Mouse (Mus musculus): ENCODE results near the gene Sema3b. TPM values are rescaled to one million over a fixed set of nuclear protein-coding genes. Genes with fewer than 3 reads are reported as not detected.
A peak's percentile ranks its signal among the peaks of the same experiment; 100 is the strongest.

Gene Sema3b
- polyA plus RNA-seq, 1 experiment from 2014 or later, result 3.2 TPM

GRCm38 (mm10) chr9:107646975-107647374 lies 37.9 kb upstream of the Sema3b start:
- Histone ChIP-seq H3K36me3 (ENCODE audit: control insufficient read depth, insufficient read depth, low read length) (no peaks in the 10 kb centered on the region), H3K27me3 (ENCODE audit: control insufficient read depth, insufficient read depth, low read length) (no peaks in the 10 kb centered on the region), H3K27ac (replicated peaks; ENCODE audit: low read depth, low read length) (no peak overlapping the region), H3K4me1 (ENCODE audit: control insufficient read depth, insufficient read depth, low read length) (peaks cover 4% of the 10 kb centered on the region; the same call in 1 of the 2 replicates), H3K9ac (replicated peaks; ENCODE audit: low read length) (no peak overlapping the region), H3K9me3 (ENCODE audit: control insufficient read depth, low read length) (no peaks in the 10 kb centered on the region), H3K4me3 (replicated peaks; ENCODE audit: low read depth, low read length) (no peak overlapping the region), H3K4me2 (ENCODE audit: low read length) (no peak overlapping the region)
- ATAC-seq (ENCODE audit: low FRiP score, low TSS enrichment) (no peak), DNase-seq (no peak)
- 84% methylated on average over 6 of the region's 6 CpGs for WGBS

GRCm38 (mm10) chr9:107645577-107645976 lies 36.5 kb upstream of the Sema3b start:
- H3K9me3 ChIP-seq (ENCODE audit: control insufficient read depth, low read length), result no peaks in the 10 kb centered on the region
- ATAC-seq (ENCODE audit: low FRiP score, low TSS enrichment) (0 out of 2 replicates have a peak, but pooled peaks have one; percentile 62), DNase-seq (peak; percentile 94)
- peaks cover 4% of the 10 kb centered on the region; the same call in 1 of the 2 replicates for H3K4me1 ChIP-seq (ENCODE audit: control insufficient read depth, insufficient read depth, low read length)
- H3K27me3 ChIP-seq (ENCODE audit: control insufficient read depth, insufficient read depth, low read length), result no peaks in the 10 kb centered on the region
- H3K4me3 ChIP-seq (replicated peaks; ENCODE audit: low read depth, low read length), result no peak overlapping the region
- no peak overlapping the region for H3K27ac ChIP-seq (replicated peaks; ENCODE audit: low read depth, low read length)
- H3K36me3 ChIP-seq (ENCODE audit: control insufficient read depth, insufficient read depth, low read length), result no peaks in the 10 kb centered on the region
- H3K9ac ChIP-seq (replicated peaks; ENCODE audit: low read length), result no peak overlapping the region
- 12% methylated on average over 5 of the region's 5 CpGs for WGBS
- no peak overlapping the region for H3K4me2 ChIP-seq (ENCODE audit: low read length)

- WGBS, result 59% methylated on average over 7 of the region's 7 CpGs
- ATAC-seq (ENCODE audit: low FRiP score, low TSS enrichment), result 0 out of 2 replicates have a peak, but pooled peaks have one; percentile 18
- peaks cover 4% of the 10 kb centered on the region; the same call in 1 of the 2 replicates for H3K4me1 ChIP-seq (ENCODE audit: control insufficient read depth, insufficient read depth, low read length)
- H3K27me3 ChIP-seq (ENCODE audit: control insufficient read depth, insufficient read depth, low read length), result no peaks in the 10 kb centered on the region
- no peak overlapping the region for H3K9ac ChIP-seq (replicated peaks; ENCODE audit: low read length)
- no peak overlapping the region for H3K27ac ChIP-seq (replicated peaks; ENCODE audit: low read depth, low read length)
- H3K4me3 ChIP-seq (replicated peaks; ENCODE audit: low read depth, low read length), result no peak overlapping the region
- H3K4me2 ChIP-seq (ENCODE audit: low read length), result no peak overlapping the region
- no peaks in the 10 kb centered on the region for H3K36me3 ChIP-seq (ENCODE audit: control insufficient read depth, insufficient read depth, low read length)
- DNase-seq, result no peak
- no peaks in the 10 kb centered on the region for H3K9me3 ChIP-seq (ENCODE audit: control insufficient read depth, low read length)
Measured at GRCm38 (mm10) chr9:107645153-107645510, 36.1 kb upstream of the Sema3b start.

- Histone ChIP-seq H3K27me3 (ENCODE audit: control insufficient read depth, insufficient read depth, low read length) (no peaks in the 10 kb centered on the region), H3K36me3 (ENCODE audit: control insufficient read depth, insufficient read depth, low read length) (no peaks in the 10 kb centered on the region), H3K9me3 (ENCODE audit: control insufficient read depth, low read length) (no peaks in the 10 kb centered on the region), H3K27ac (replicated peaks; ENCODE audit: low read depth, low read length) (peak overlapping the region; percentile 66; the same call in 1 of the 2 replicates), H3K4me1 (ENCODE audit: control insufficient read depth, insufficient read depth, low read length) (peaks cover 4% of the 10 kb centered on the region; the same call in 1 of the 2 replicates), H3K9ac (replicated peaks; ENCODE audit: low read length) (peak overlapping the region; percentile 54), H3K4me3 (replicated peaks; ENCODE audit: low read depth, low read length) (peak overlapping the region; percentile 35), H3K4me2 (ENCODE audit: low read length) (peak overlapping the region; percentile 67)
- 5% methylated on average over 35 of the region's 35 CpGs for WGBS
- DNase-seq, result peak; percentile 97
- peak; percentile 65; the same call in 1 of the 2 replicates for ATAC-seq (ENCODE audit: low FRiP score, low TSS enrichment)
Measured at GRCm38 (mm10) chr9:107644495-107645152, 35.6 kb upstream of the Sema3b start.

DNA sequence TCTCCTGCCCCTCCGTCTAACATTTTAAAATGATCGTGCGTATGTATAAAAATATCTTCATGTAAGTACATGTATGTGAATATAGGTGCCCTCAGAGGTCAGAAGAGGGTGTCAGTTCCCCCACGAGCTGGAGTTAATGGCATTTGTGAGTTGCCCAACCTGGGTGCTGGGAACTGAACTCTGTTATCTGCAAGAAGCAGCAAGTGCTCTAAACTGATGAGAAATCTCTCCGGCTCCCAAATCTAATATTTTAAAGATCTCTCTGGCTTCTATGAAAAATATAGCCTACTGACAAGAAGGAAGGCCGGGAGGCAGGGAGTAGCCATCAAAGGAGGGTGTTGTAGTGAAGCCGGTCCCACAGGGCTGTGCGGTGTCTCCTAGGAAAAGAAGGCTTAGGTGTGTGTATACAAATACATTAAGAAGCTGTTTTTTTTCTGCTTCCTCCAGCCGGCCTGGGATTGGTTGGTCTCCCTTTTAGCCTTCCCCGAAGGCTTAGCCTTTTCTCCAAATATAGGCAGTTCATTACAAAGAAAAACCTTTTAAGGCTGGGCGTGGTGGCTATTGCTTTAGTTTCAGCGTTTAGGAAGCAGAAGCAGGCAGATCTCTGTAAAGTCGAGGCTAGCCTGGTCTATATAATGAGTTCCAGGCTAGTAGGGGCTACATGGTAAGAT lies 34.6 kb upstream of the Sema3b start:
- Histone ChIP-seq H3K27me3 (ENCODE audit: control insufficient read depth, insufficient read depth, low read length) (no peaks in the 10 kb centered on the region), H3K9ac (replicated peaks; ENCODE audit: low read length) (peak overlapping the region; percentile 54; the same call in 1 of the 2 replicates), H3K27ac (replicated peaks; ENCODE audit: low read depth, low read length) (no peak overlapping the region), H3K4me1 (ENCODE audit: control insufficient read depth, insufficient read depth, low read length) (peaks cover 4% of the 10 kb centered on the region; the same call in 1 of the 2 replicates), H3K4me2 (ENCODE audit: low read length) (peak overlapping the region; percentile 67; the same call in 1 of the 2 replicates), H3K4me3 (replicated peaks; ENCODE audit: low read depth, low read length) (no peak overlapping the region), H3K9me3 (ENCODE audit: control insufficient read depth, low read length) (no peaks in the 10 kb centered on the region), H3K36me3 (ENCODE audit: control insufficient read depth, insufficient read depth, low read length) (no peaks in the 10 kb centered on the region)
- DNase-seq (no peak), ATAC-seq (ENCODE audit: low FRiP score, low TSS enrichment) (no peak)
- 93% methylated on average over 13 of the region's 13 CpGs for WGBS

GRCm38 (mm10) chr9:107641666-107642065 lies 32.6 kb upstream of the Sema3b start:
- no peak for DNase-seq
- Histone ChIP-seq H3K27me3 (ENCODE audit: control insufficient read depth, insufficient read depth, low read length) (no peaks in the 10 kb centered on the region), H3K27ac (replicated peaks; ENCODE audit: low read depth, low read length) (no peak overlapping the region), H3K4me2 (ENCODE audit: low read length) (no peak overlapping the region), H3K9ac (replicated peaks; ENCODE audit: low read length) (no peak overlapping the region), H3K36me3 (ENCODE audit: control insufficient read depth, insufficient read depth, low read length) (no peaks in the 10 kb centered on the region), H3K9me3 (ENCODE audit: control insufficient read depth, low read length) (no peaks in the 10 kb centered on the region), H3K4me3 (replicated peaks; ENCODE audit: low read depth, low read length) (no peak overlapping the region), H3K4me1 (ENCODE audit: control insufficient read depth, insufficient read depth, low read length) (peaks cover 16% of the 10 kb centered on the region)
- WGBS, result 38% methylated on average over 8 of the region's 8 CpGs
- ATAC-seq (ENCODE audit: low FRiP score, low TSS enrichment), result no peak

DNA sequence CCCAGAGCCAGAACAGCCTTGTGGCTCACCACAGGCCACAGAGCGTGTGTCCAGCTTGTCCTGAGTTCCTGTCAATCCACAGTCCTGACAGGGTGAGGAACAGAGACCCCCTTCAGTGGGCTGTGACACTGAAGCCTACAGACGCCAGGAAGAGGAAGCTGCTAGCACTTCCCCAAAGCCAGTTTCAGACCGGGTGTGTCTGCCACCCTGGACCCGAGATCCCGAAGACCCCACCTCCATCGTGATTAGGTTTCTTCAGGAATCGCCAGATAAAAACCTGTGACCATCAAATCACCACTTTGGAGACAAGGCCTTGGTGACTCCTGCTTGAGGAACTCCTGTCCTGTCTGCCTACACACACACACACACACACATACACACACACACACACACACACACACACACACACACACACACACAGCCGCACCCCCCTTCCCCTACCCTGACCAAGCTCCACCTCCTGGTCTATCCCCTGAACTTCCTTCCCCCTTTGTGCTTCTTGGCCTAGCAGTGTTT lies 31.3 kb upstream of the Sema3b start:
- H3K36me3 ChIP-seq (ENCODE audit: control insufficient read depth, insufficient read depth, low read length), result no peaks in the 10 kb centered on the region
- H3K27me3 ChIP-seq (ENCODE audit: control insufficient read depth, insufficient read depth, low read length), result no peaks in the 10 kb centered on the region
- H3K4me3 ChIP-seq (replicated peaks; ENCODE audit: low read depth, low read length), result no peak overlapping the region
- H3K27ac ChIP-seq (replicated peaks; ENCODE audit: low read depth, low read length), result no peak overlapping the region
- no peak overlapping the region for H3K4me2 ChIP-seq (ENCODE audit: low read length)
- H3K9me3 ChIP-seq (ENCODE audit: control insufficient read depth, low read length), result no peaks in the 10 kb centered on the region
- DNase-seq (no peak), ATAC-seq (ENCODE audit: low FRiP score, low TSS enrichment) (no peak)
- WGBS, result 33% methylated on average over 8 of the region's 8 CpGs
- no peak overlapping the region for H3K9ac ChIP-seq (replicated peaks; ENCODE audit: low read length)
- peaks cover 23% of the 10 kb centered on the region for H3K4me1 ChIP-seq (ENCODE audit: control insufficient read depth, insufficient read depth, low read length)

GRCm38 (mm10) chr9:107637070-107637469 lies 28.0 kb upstream of the Sema3b start:
- Histone ChIP-seq H3K36me3 (ENCODE audit: control insufficient read depth, insufficient read depth, low read length) (no peaks in the 10 kb centered on the region), H3K27me3 (ENCODE audit: control insufficient read depth, insufficient read depth, low read length) (no peaks in the 10 kb centered on the region), H3K4me1 (ENCODE audit: control insufficient read depth, insufficient read depth, low read length) (peaks cover 33% of the 10 kb centered on the region), H3K9me3 (ENCODE audit: control insufficient read depth, low read length) (no peaks in the 10 kb centered on the region), H3K4me3 (replicated peaks; ENCODE audit: low read depth, low read length) (no peak overlapping the region), H3K9ac (replicated peaks; ENCODE audit: low read length) (no peak overlapping the region; the same call in 1 of the 2 replicates), H3K4me2 (ENCODE audit: low read length) (peak overlapping the region; percentile 29), H3K27ac (replicated peaks; ENCODE audit: low read depth, low read length) (peak overlapping the region; percentile 86)
- WGBS, result 1% methylated on average over 7 of the region's 7 CpGs
- DNase-seq (peak; percentile 86), ATAC-seq (ENCODE audit: low FRiP score, low TSS enrichment) (peak; percentile 28; the same call in 1 of the 2 replicates)
